Mouse (Mus musculus) spleen, adult 2 months (tissue): ENCODE measurements around the gene Cd69.

Source experiments
- CTCF ChIP-seq: fragments of 200-500 bp; IDR thresholded peaks from 2 replicates; pipeline ENCODE4 v1.5.1; 2011; ENCODE audit warnings: mild to moderate bottlenecking, inconsistent platforms; ENCODE audit not compliant: insufficient read depth, insufficient read length, insufficient replicate concordance; ENCODE audit errors: extremely low read depth
- POLR2A ChIP-seq: fragments of 200-500 bp; IDR thresholded peaks from 2 replicates; pipeline ENCODE4 v1.6.1; 2011; ENCODE audit warnings: low read depth, low read length, inconsistent platforms

DNA sequence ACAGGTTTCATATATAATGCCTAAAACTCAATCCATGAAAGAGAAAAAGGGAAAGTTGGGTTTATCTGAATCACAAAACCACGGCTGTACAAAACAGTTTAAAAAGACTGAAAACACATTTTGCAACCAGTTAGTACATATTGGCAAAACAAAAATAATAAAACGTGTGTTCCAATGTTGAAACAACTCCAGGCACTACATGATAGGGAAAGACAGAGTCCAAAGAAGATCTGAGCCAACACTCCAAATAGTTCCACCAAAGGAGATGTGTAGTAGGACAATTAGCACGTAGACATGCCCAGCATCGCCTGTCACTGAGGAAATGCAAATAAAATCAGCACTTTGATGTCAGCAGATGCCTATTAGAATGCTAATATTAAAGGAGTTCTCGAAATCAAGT is 33.8 kb downstream of the Cd69 start:
- TF ChIP-seq CTCF: no peak
- no peak for TF ChIP-seq POLR2A
